Mouse (Mus musculus) bone marrow macrophage, adult 2 months (primary cell): ENCODE measurements at regions not wholly inside any gene's neighbourhood (a gene's known extent, or its start where the extent isn't known, plus 50 kb on each side); places are given as distances from the start of the nearest gene placed in this dataset.
"Not testable (repeated sequence)": the region's sequence is repeated elsewhere in the genome, so short reads cannot be mapped to it uniquely, and the experiment has no call there.

ENCODE experiments used
- H3K27ac ChIP-seq: 2 replicates; pipeline ENCODE4 v1.5.1; 2012; ENCODE audit warnings: low read depth, low read length; ENCODE audit not compliant: insufficient read depth
- H3K4me1 ChIP-seq: 2 replicates; pipeline ENCODE4 v1.6.1; 2012; ENCODE audit warnings: low read length; ENCODE audit not compliant: control insufficient read depth, insufficient read depth
- H3K4me3 ChIP-seq: 2 replicates; pipeline ENCODE4 v1.5.1; 2012; ENCODE audit warnings: mild to moderate bottlenecking, low read length, moderate library complexity; ENCODE audit not compliant: insufficient read depth
- CTCF ChIP-seq: IDR thresholded peaks from 2 replicates; pipeline ENCODE4 v1.5.1; 2012; ENCODE audit warnings: low read depth, mild to moderate bottlenecking, low read length, moderate library complexity
- POLR2A ChIP-seq: IDR thresholded peaks from 2 replicates; pipeline ENCODE4 v1.6.1; 2012; ENCODE audit warnings: mild to moderate bottlenecking, low read depth, low read length, borderline replicate concordance

GRCm38 (mm10) chr3:129412961-129413246 lies 80.4 kb upstream of the Enpep start:
- Histone ChIP-seq H3K4me1 (no peaks in the 10 kb centered on the region), H3K27ac (no peak overlapping the region), H3K4me3 (no peak overlapping the region)
- TF ChIP-seq POLR2A, result no peak

GRCm38 (mm10) chr3:129415656-129416055 lies 83.1 kb upstream of the Enpep start:
- Histone ChIP-seq H3K4me3 (no peak overlapping the region), H3K4me1 (no peaks in the 10 kb centered on the region), H3K27ac (no peak overlapping the region)
- TF ChIP-seq CTCF, result no peak
- no peak for TF ChIP-seq POLR2A

GRCm38 (mm10) chr3:129416337-129416736 lies 83.8 kb upstream of the Enpep start:
- Histone ChIP-seq H3K4me1 (no peaks in the 10 kb centered on the region), H3K4me3 (no peak overlapping the region), H3K27ac (no peak overlapping the region)
- no peak for TF ChIP-seq POLR2A
- no peak for TF ChIP-seq CTCF

- not testable (repeated sequence) for H3K27ac ChIP-seq, H3K4me1 ChIP-seq, H3K4me3 ChIP-seq
- peak; percentile 52 for TF ChIP-seq CTCF
These were observed 89.2 kb upstream of the Enpep start for GRCm38 (mm10) chr3:129421620-129422239.

GRCm38 (mm10) chr3:129428750-129429149 lies 96.2 kb upstream of the Enpep start:
- TF ChIP-seq POLR2A (no peak), CTCF (no peak)
- no peaks in the 10 kb centered on the region for H3K4me1 ChIP-seq
- H3K4me3 ChIP-seq, result no peak overlapping the region
- H3K27ac ChIP-seq, result no peak overlapping the region

GRCm38 (mm10) chr3:129429161-129430111 lies 96.9 kb upstream of the Enpep start:
- Histone ChIP-seq H3K4me1 (no peaks in the 10 kb centered on the region), H3K4me3 (no peak overlapping the region), H3K27ac (no peak overlapping the region)
- no peak for TF ChIP-seq CTCF
- TF ChIP-seq POLR2A, result no peak

- Histone ChIP-seq H3K4me3 (no peak overlapping the region), H3K4me1 (no peaks in the 10 kb centered on the region), H3K27ac (no peak overlapping the region)
- TF ChIP-seq POLR2A (no peak), CTCF (no peak)
These were observed 98.1 kb upstream of the Elovl6 start for GRCm38 (mm10) chr3:129434056-129434455.

- Histone ChIP-seq H3K27ac (no peak overlapping the region), H3K4me3 (no peak overlapping the region), H3K4me1 (no peaks in the 10 kb centered on the region)
- TF ChIP-seq POLR2A (no peak), CTCF (no peak)
These were observed 94.5 kb upstream of the Elovl6 start for GRCm38 (mm10) chr3:129437687-129438086.

- Histone ChIP-seq H3K27ac (no peak overlapping the region), H3K4me1 (no peaks in the 10 kb centered on the region), H3K4me3 (no peak overlapping the region)
- TF ChIP-seq POLR2A, result no peak
- TF ChIP-seq CTCF, result no peak
These were observed 89.4 kb upstream of the Elovl6 start for GRCm38 (mm10) chr3:129442756-129443155.

- no peak overlapping the region for H3K27ac ChIP-seq
- H3K4me3 ChIP-seq, result no peak overlapping the region
- no peak for TF ChIP-seq CTCF
- no peak for TF ChIP-seq POLR2A
- H3K4me1 ChIP-seq, result no peaks in the 10 kb centered on the region
These were observed 87.9 kb upstream of the Elovl6 start for GRCm38 (mm10) chr3:129444221-129444620.

- TF ChIP-seq POLR2A, result no peak
- TF ChIP-seq CTCF, result no peak
- no peaks in the 10 kb centered on the region for H3K4me1 ChIP-seq
- H3K27ac ChIP-seq, result no peak overlapping the region
- H3K4me3 ChIP-seq, result no peak overlapping the region
These were observed 86.2 kb upstream of the Elovl6 start for GRCm38 (mm10) chr3:129445961-129446360.
